Mouse (Mus musculus) myocyte (in vitro differentiated cells): ENCODE measurements around the gene D11Wsu47e. TPM values are rescaled to one million over a fixed set of nuclear protein-coding genes. Genes with fewer than 3 reads are reported as not detected.
A peak's percentile ranks its signal among the peaks of the same experiment; 100 is the strongest.

ENCODE experiments used
- H3K27me3 ChIP-seq: one replicate; pipeline ENCODE4 v1.6.1; 2011; ENCODE audit not compliant: control insufficient read depth, insufficient read depth, insufficient read length
- H3K36me3 ChIP-seq: one replicate; pipeline ENCODE4 v1.6.1; 2011; ENCODE audit not compliant: control insufficient read depth, insufficient read depth
- H3K4me2 ChIP-seq: one replicate; pipeline ENCODE4 v1.6.1; 2011; ENCODE audit warnings: low read depth, control low read depth
- H3K4me3 ChIP-seq: one replicate; pipeline ENCODE4 v1.5.1; 2011; ENCODE audit warnings: mild to moderate bottlenecking, control low read depth, moderate library complexity
- H3K79me2 ChIP-seq: one replicate; pipeline ENCODE4 v1.6.1; 2011; ENCODE audit not compliant: control insufficient read depth, insufficient read depth
- H3ac ChIP-seq: one replicate; pipeline ENCODE4 v1.6.1; 2011; ENCODE audit not compliant: control insufficient read depth, insufficient read length
- CEBPB ChIP-seq: IDR thresholded peaks from 2 replicates; pipeline ENCODE4 v1.6.1; 2011; ENCODE audit warnings: mild to moderate bottlenecking, moderate library complexity; ENCODE audit not compliant: poor library complexity, insufficient read depth, severe bottlenecking
- E2F4 ChIP-seq: IDR thresholded peaks from one replicate; pipeline ENCODE4 v1.6.1; 2011; ENCODE audit warnings: mild to moderate bottlenecking, control low read depth, moderate library complexity; ENCODE audit not compliant: insufficient read depth
- MAX ChIP-seq: IDR thresholded peaks from one replicate; pipeline ENCODE4 v1.6.1; 2011; ENCODE audit warnings: low read depth, mild to moderate bottlenecking, control low read depth
- MYOD1 ChIP-seq, 3 experiments: IDR thresholded peaks; one replicate each; pipeline ENCODE4 v1.6.1; 2011; ENCODE audit warnings: control low read depth in 2 of 3, low read depth in 2 of 3, mild to moderate bottlenecking in 2 of 3, moderate library complexity in 1 of 3; ENCODE audit not compliant: insufficient read length in 2 of 3, control insufficient read depth in 1 of 3
- MYOG ChIP-seq, 3 experiments: IDR thresholded peaks; one replicate each; pipeline ENCODE4 v1.6.1; 2011; ENCODE audit warnings: control low read depth in 2 of 3, low read depth in 2 of 3, mild to moderate bottlenecking in 2 of 3; ENCODE audit not compliant: insufficient read length in 2 of 3, control insufficient read depth in 1 of 3, insufficient read depth in 1 of 3
- POLR2A ChIP-seq: IDR thresholded peaks from one replicate; pipeline ENCODE4 v1.6.1; 2011; ENCODE audit warnings: low read depth, mild to moderate bottlenecking, control low read depth, moderate library complexity; ENCODE audit not compliant: insufficient read length
- POLR2AphosphoS2 ChIP-seq: IDR thresholded peaks from one replicate; pipeline ENCODE4 v1.6.1; 2011; ENCODE audit warnings: low read depth, control low read depth; ENCODE audit not compliant: insufficient read length
- REST ChIP-seq: IDR thresholded peaks from one replicate; pipeline ENCODE4 v1.6.1; 2011; ENCODE audit warnings: mild to moderate bottlenecking, control low read depth, moderate library complexity; ENCODE audit not compliant: insufficient read depth, insufficient read length
- SRF ChIP-seq: IDR thresholded peaks from one replicate; pipeline ENCODE4 v1.6.1; 2011; ENCODE audit warnings: low read depth; ENCODE audit not compliant: control insufficient read depth, insufficient read length
- TCF12 ChIP-seq: IDR thresholded peaks from one replicate; pipeline ENCODE4 v1.6.1; 2011; ENCODE audit warnings: mild to moderate bottlenecking, control low read depth; ENCODE audit not compliant: poor library complexity, insufficient read depth, severe bottlenecking
- TCF3 ChIP-seq: IDR thresholded peaks from one replicate; pipeline ENCODE4 v1.6.1; 2011; ENCODE audit warnings: low read depth, control low read depth; ENCODE audit not compliant: insufficient read length
- USF1 ChIP-seq: IDR thresholded peaks from one replicate; pipeline ENCODE4 v1.6.1; 2011; ENCODE audit warnings: low read depth, mild to moderate bottlenecking, control low read depth, moderate library complexity
- polyA plus RNA-seq: library from polyadenylated mRNA; unstranded; fragments of >200 nt; fragmentation: generic; extraction: Trizol; gene quantifications from one replicate; pipeline ENCODE4 v1.2.1, GENCODE M21; 2012; ENCODE audit warnings: missing spikeins

The D11Wsu47e gene
- polyA plus RNA-seq: 10.6 TPM

DNA sequence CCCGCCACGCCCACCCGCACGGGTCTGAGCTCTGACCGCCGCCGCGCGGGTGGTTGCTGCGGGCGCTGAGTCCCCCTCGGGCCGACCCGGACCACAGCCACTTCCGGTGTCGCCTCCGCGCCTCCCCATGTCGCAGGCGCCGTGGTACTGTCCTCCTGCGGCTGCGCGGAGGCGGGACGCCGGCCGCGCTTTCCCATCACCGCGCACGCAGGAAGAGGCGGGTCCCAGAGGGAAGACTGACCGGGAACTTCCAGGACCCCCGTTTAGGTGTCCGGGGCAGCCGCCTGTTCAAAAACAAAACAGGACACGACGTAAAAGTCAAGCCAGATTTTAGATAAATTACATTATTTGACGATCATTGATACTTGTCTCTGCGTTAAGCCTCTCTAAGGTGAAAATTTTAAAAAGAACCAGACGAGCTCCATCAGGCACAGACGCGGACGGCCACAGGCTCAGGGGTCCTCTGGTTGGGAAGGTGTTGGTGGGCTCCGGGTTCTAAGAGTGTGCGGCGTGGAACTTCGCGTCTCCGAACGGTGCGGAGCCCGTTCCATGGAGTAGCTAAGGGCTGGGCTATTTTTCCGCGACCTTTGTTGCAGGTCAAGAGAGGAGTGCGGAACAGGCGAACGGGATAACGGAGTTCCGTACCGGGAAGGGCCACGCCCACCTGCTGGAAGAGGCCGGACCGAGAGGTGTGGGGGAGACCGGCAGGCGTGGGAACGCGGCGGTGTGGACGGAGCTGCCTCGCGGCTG lies at the start of gene D11Wsu47e, which contains the start of gene Fam104a:
D11Wsu47e (plus strand) TSS at position 456 of the 750 bp plus-strand sequence.
Fam104a (minus strand) TSS at position 199 of the 750 bp plus-strand sequence.
- H3K27me3 ChIP-seq: no peaks in the 10 kb centered on the region
- H3K79me2 ChIP-seq: peaks cover 66% of the 10 kb centered on the region
- peak; percentile 95 for TF ChIP-seq MAX
- TF ChIP-seq MYOG (IDR thresholded peaks at IDR 0.05; ENCODE audit: control insufficient read depth in 1 of 3, insufficient read depth in 1 of 3, insufficient read length in 2 of 3, low read depth in 2 of 3): no peak
- TF ChIP-seq POLR2A: peak; percentile 76
- TF ChIP-seq MYOD1 (IDR thresholded peaks at IDR 0.05; ENCODE audit: control insufficient read depth in 1 of 3, insufficient read length in 2 of 3, low read depth in 2 of 3): peak in 1 of 3 experiments; percentile 38
- TF ChIP-seq POLR2AphosphoS2: peak; percentile 72
- H3K36me3 ChIP-seq: peaks cover 9% of the 10 kb centered on the region
- peak within 1 kb of the TSS; percentile 83 for H3K4me3 ChIP-seq
- peak within 1 kb of the TSS; percentile 93 for H3ac ChIP-seq
- H3K4me2 ChIP-seq: peak within 1 kb of the TSS; percentile 99

DNA sequence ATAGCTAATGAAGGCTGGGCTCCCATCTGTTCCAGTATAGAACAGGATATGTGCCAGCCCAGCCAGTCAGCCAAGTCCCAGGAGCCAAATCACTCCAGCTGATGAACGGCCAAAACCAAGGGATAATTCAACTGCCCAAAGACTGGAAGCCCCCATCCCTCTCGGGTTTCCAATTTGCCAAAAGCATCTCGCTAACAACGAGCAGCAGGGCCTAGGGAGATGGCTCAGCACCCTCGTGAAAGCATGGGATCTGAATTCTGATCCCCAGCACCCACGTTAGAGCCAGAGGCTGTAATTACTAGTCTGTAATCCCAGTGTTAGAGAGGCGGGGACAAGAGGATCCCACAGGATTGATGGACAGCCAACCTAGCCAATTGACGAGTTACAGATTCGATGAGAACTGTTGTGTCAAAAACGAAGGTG lies 49.5 kb upstream of the D11Wsu47e start:
- Histone ChIP-seq H3K4me3 (no peak overlapping the region), H3K4me2 (no peak overlapping the region), H3K79me2 (no peaks in the 10 kb centered on the region), H3ac (no peak overlapping the region), H3K36me3 (no peaks in the 10 kb centered on the region), H3K27me3 (no peaks in the 10 kb centered on the region)
- TF ChIP-seq USF1 (no peak), POLR2A (no peak), MAX (no peak), TCF3 (no peak), MYOG (IDR thresholded peaks at IDR 0.05; ENCODE audit: control insufficient read depth in 1 of 3, insufficient read depth in 1 of 3, insufficient read length in 2 of 3, low read depth in 2 of 3) (no peak), SRF (no peak), CEBPB (no peak), POLR2AphosphoS2 (no peak), REST (no peak), E2F4 (no peak), TCF12 (no peak), MYOD1 (IDR thresholded peaks at IDR 0.05; ENCODE audit: control insufficient read depth in 1 of 3, insufficient read length in 2 of 3, low read depth in 2 of 3) (no peak)

DNA sequence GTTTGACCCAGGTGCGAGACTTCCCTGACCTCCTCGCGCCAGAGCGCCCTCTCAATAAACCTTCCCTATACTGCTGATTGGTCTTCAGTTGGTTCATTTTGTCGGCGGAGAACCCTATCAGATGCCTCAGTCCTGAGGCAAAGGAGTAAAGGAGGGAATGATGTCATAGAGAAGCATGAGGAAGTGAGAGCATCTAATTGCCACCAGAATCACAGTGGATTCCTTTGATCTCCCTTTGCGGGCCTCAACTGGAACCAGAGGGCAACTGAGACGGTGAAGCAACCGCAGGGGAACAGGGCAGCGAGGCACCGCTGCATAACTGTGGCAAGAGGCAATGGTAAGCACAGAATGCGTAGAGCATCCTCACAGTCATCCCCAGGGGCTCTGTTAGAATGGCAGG lies 45.5 kb upstream of the D11Wsu47e start:
- Histone ChIP-seq H3K27me3 (no peaks in the 10 kb centered on the region), H3K4me2 (no peak overlapping the region), H3ac (no peak overlapping the region), H3K4me3 (no peak overlapping the region), H3K36me3 (no peaks in the 10 kb centered on the region), H3K79me2 (no peaks in the 10 kb centered on the region)
- TF ChIP-seq CEBPB (no peak), TCF3 (no peak), POLR2AphosphoS2 (no peak), MYOG (IDR thresholded peaks at IDR 0.05; ENCODE audit: control insufficient read depth in 1 of 3, insufficient read depth in 1 of 3, insufficient read length in 2 of 3, low read depth in 2 of 3) (no peak), POLR2A (no peak), SRF (no peak), MYOD1 (IDR thresholded peaks at IDR 0.05; ENCODE audit: control insufficient read depth in 1 of 3, insufficient read length in 2 of 3, low read depth in 2 of 3) (no peak), TCF12 (no peak), E2F4 (no peak), REST (no peak), MAX (no peak), USF1 (no peak)

DNA sequence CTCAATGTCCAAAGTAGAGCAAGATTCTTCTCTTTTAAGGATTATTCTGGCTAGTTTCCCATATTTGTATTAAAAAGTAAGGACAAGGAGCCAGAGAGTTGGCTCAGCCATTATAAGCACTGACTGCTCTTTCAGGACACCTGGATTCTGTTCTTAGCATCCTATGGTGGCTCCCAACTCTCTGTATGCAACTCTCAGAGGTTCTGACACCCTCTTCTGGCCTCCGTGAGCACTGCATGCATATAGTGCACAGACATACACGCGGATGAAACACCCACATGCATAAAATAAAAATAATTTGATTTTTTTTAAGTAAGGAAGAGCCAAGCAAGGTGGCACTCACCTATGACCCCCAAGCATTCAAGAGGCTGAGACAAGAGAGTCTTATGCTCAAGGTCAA lies 39.0 kb upstream of the D11Wsu47e start:
- Histone ChIP-seq H3K79me2 (peaks cover 6% of the 10 kb centered on the region), H3K4me3 (no peak overlapping the region), H3K36me3 (no peaks in the 10 kb centered on the region), H3K27me3 (no peaks in the 10 kb centered on the region), H3K4me2 (no peak overlapping the region), H3ac (no peak overlapping the region)
- TF ChIP-seq REST (no peak), MYOG (IDR thresholded peaks at IDR 0.05; ENCODE audit: control insufficient read depth in 1 of 3, insufficient read depth in 1 of 3, insufficient read length in 2 of 3, low read depth in 2 of 3) (no peak), MYOD1 (IDR thresholded peaks at IDR 0.05; ENCODE audit: control insufficient read depth in 1 of 3, insufficient read length in 2 of 3, low read depth in 2 of 3) (no peak), TCF3 (no peak), MAX (no peak), E2F4 (no peak), CEBPB (no peak), USF1 (no peak), POLR2AphosphoS2 (no peak), TCF12 (no peak), SRF (no peak), POLR2A (no peak)

DNA sequence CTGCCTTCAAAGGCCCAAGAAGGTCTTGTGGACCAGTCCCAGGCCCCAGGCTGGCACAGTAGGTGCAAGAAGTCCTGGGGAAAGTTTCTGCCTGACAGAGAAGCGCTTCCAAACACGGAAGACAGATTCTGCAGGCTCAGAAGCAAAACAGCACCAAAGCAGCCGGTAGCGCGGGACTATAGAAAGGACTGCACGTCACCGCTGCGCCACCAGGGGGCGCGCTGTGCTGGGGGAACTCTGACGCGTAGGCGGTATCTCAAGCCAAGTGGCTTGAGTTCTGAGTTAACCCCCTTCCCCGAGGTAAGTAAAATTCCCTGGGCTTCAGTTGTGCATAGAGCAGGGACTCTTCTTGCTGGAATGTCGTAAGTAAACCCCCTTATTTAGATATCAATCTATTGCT lies 36.1 kb upstream of the D11Wsu47e start:
- H3K27me3 ChIP-seq: no peaks in the 10 kb centered on the region
- no peak overlapping the region for H3ac ChIP-seq
- no peaks in the 10 kb centered on the region for H3K36me3 ChIP-seq
- peaks cover 6% of the 10 kb centered on the region for H3K79me2 ChIP-seq
- H3K4me2 ChIP-seq: no peak overlapping the region
- TF ChIP-seq REST: no peak
- no peak for TF ChIP-seq MYOD1 (IDR thresholded peaks at IDR 0.05; ENCODE audit: control insufficient read depth in 1 of 3, insufficient read length in 2 of 3, low read depth in 2 of 3)
- TF ChIP-seq SRF: no peak
- no peak for TF ChIP-seq USF1
- no peak for TF ChIP-seq MAX
- no peak for TF ChIP-seq TCF12
- no peak for TF ChIP-seq CEBPB
- TF ChIP-seq TCF3: no peak
- no peak for TF ChIP-seq E2F4
- TF ChIP-seq MYOG (IDR thresholded peaks at IDR 0.05; ENCODE audit: control insufficient read depth in 1 of 3, insufficient read depth in 1 of 3, insufficient read length in 2 of 3, low read depth in 2 of 3): no peak
- TF ChIP-seq POLR2A: no peak
- TF ChIP-seq POLR2AphosphoS2: no peak
- H3K4me3 ChIP-seq: no peak overlapping the region
